Mouse (Mus musculus): ENCODE data around the gene Gm20388.

Gm20388 gene

DNA sequence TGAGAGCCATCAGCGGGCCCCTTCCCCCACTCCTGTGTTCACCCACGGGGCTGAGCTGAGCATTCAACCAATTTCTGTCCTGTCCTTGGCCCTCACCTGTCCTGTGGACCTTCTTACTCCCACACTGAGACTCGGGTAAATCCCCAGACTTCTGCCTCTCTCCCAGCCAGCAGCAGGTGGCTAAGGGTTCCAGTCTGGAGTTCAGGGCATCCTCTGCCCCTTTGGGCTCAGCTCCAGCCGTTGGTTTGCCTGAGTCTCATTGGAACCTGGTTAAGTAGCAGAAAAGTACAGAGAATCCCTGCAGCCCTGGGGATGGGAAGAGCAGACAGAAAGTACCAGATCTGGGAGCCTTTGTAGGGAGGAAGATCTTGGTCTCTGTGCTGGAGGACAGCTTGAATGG is 321.8 kb downstream of the Gm20388 start:
- no peak for DNase-seq

DNA sequence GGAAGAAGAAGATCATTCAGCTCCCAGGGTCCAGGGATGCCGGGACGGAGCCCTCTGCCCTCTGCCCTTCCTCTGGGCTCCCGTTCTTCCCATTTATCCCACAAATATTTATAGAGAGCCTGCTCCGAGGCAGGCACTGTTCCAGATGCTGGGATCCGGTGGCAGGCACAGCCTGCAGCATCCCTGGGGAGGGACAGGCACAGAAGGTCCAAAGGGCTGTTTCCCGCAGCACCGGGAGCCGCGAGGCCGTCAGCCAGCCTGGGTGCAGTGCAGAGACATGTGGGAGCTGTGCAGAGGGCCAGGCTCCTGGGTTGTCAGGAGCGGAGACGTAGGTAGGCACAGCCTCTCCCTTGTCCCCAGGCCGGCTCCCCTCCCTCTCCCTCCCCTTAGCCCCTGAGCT is 322.3 kb downstream of the Gm20388 start:
- DNase-seq = no peak

DNA sequence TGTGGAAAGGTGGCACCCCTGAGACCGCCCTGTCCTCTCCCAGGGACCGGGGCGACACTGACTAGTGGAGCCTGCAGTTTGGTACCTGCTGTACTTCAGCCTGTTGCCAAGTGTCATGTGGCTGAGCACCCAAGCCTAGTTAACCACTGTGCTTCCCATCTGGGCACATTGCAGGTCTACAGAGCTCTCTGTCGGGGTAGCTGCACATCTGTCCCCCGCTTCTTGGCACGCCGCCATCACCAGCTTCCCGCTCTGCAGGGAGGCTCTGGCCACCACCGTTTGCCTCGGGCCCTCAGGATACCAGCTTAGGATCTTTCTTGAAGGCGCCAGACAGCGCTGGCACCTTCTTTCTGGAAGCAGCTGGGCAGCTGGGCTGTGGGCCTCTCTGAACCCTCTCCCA is 323.8 kb downstream of the Gm20388 start:
- DNase-seq = no peak

DNA sequence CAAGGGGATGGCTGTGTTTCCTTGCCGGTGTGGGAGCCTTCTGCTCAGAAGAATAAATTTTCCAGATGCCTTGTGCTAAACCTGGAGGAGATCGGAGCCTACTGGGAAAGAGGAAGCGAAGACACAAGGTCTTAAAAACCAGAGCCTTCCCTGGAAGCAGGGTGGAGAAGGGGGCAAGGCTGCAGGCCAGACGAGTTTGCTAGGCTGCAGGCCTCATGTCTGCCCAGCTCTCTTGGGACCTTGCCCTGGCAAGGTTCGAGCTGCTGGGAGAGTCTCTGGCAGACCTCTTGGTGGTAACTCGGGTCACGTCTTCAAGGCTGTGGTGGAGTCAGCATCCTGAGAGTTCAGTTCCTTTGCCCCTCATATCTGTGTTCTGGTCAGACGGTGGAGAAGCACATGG is 324.2 kb downstream of the Gm20388 start:
- DNase-seq = no peak

DNA sequence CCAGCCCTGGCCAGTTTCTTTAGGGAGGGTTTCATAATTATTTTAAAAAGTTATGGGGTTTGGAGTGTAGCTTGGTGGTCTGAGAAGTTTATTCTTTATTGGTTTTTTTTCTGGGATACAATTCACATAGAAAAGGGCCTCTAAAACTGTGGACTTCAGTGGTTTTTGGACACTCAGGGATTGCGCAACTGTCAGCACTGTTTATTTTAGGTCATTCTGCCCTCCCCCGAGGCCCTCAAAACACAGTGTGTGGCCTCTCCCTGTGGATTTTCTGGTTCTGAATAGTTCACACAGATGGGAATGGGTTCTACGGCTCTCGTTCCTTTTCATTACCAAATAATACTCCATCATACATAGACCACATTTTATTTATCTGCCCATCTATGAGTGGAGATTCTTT is 332.6 kb downstream of the Gm20388 start:
- DNase-seq = no peak

DNA sequence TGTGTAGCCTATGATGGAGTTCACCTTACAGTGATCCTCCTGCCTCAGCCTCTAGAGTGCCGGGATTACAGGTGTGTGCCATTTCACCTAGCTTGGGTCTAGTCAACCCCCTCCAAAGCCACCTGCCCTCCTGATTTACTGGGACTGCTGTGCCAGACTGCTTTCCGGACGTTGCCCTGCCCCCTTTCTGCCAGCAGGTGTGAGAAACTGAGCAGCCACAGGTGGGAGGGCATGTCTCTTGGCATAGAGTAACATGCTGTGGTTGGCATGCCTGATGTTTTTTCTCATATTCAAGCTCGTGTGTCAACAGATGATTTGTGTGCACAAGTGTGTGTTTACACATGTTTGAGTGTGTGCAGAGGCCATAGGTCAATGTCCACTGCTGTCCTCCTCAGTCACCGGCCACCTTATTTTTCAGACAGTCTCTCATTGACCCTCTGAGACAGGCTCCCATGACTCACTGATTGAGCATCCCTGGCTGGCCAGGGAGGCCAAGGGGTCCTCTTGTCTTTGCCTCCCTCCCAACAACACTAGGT is 333.3 kb downstream of the Gm20388 start:
- no peak for DNase-seq

DNA sequence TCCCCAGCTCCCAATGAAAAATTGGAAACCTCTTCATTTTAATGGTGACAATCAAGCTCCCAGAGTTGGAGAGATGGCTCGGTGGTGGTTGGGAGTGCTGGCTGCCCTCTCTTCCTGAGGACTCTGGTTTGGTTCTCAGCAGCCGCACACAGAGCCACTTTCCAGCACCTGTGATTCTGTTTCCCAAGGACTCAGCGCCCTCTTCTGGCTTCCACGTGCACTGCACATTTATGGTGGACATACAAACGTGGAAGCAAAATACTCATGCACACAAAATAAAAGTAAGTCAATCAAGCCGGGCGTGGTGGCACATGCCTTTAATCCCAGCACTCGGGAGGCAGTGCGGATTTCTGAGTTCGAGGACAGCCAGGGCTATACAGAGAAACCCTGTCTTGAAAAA is 333.9 kb downstream of the Gm20388 start:
- DNase-seq = no peak

DNA sequence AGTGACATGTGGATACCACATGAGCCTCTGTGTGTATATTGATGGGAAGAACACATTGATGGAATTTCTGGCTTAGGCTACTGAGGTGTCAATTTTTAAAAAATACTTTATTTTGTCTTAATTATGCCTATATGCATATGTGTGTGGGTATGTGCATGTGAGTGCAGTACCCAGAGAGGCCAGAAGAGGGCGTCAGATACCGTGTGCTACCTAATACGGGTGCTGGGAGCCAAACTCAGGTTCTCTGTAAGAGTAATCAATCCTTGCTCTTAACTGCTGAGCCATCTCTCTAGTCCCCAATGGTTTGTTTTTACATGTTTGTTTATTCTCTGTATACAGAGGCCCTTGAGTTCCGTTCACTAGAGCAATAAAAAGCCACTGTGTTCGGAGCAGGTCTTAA is 337.0 kb downstream of the Gm20388 start:
- DNase-seq = no peak

DNA sequence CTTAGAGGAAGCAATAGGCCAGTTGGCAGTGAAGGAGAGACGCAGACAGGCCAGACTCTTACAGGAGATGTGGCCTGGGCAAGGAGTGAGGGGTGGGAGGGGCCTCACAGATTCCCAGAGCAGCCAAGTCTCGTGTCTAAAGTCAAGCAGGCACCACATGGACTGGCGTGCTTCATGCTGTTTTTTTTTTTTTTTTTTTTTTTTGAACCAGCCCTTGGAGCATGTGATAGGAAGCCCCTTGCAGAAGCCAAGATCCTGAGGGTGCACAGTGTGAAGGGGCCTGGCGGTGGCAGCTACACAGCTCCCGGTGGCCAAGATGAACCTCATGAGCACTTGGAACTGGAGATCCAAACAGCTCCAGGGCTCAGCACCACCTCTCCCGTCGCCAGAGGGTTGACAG is 337.4 kb downstream of the Gm20388 start:
- DNase-seq = no peak

DNA sequence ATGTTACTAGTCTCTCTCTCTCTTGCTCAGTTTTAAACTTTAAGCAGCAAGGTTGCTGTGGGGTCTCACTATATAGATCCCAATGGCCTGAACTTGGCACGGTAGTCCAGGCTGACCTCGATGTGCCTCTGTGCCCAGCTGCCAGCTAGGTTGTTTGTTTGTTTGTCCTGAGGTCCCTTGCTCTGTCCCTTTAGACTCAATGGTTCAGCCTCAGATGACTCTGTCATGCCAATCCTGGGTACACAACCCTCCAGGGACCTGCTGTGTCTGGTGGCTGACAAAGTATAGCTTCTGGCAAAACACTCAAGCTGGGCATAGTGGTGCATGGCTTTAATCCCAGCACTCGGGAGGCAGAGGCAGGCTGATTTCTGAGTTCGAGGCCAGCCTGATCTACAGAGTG is 337.8 kb downstream of the Gm20388 start:
- DNase-seq = no peak

DNA sequence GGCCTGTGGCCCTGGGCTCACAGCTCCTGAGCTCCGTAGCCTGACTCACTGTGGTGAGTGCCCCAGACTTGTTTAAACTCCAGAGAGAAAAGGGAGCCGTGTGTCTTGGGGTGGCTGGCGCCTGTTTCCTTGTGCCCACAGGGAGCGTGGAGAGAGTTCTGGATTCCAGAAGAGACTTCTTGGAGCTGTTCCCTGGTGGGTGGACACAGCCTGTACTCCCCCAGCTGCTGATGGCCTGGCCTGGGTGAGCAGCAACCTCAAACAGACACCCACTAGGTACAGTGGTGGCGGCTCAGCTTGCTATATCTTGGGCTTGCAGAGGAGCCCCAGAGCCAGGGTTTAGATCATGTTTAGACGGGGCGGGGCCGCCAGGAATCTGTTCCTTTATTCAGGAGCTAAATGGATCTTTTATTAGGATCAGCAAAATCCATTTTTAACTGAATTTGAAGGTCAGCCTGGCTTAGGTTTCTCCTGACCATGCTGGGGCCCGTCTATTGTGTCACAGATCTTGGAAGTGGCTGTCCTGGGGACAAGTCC is 339.2 kb downstream of the Gm20388 start:
- no peak for DNase-seq

DNA sequence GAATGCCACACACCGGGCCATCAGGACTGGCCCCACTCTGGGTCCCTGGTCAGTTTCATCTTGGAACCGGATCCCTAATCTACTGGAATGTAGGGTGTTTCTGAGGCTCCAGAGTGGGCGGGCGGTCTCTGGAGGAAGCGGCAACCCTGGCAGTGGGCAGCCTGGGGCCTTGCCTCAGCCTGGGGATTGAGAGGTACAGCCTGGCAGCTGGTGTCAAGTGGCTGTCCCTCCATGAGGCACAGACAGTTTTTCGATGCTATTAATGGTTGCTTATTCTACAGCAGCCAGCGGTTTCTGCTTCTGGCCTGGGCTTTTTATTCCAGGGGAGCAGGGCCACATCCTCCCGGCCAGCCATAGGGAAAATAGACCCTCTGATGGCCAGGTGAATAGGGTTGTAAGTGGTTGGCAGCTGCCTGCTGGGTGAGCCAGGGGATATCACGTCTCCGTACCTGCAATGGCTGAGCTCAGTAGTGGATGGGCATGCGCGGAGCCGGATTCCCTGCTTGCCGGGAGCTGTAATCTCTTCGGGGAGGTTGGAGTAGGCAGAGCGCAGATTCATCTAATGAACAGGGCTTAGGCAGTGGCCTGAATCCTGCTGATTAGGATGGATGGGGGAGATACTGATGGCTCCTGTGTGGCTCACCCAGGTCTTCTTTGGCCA is 340.2 kb downstream of the Gm20388 start:
- no peak for DNase-seq

DNA sequence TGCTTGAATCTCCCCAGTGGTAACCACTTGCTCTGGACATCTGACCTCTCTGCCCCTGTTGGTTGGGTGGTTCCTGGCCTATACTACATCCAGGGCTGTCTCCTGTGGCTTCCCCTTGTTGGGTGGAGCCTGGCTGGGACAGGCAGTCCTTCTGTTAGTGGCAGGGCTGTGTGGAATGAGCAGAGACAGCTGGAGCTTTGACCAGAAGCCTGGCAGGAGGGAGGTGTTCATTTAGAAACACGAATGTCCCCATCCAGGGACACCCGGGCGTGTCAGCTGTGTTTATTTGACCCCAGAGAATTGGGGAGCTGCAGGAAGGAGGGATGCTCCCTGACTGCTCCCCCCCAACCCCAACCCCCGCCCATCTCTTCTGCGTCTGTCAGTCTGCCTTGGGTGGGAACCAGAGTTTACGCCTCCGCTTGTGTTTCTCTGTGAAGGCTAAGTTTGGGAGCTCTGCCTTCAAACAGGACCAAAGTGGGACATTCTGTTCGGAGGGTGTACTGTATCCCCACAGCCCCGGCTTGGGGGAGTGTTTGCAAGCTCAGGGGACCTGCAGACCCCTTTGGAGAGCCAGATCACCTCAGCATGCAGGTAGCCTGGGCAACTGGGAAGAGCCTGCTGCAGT is 340.9 kb downstream of the Gm20388 start:
- no peak for DNase-seq

DNA sequence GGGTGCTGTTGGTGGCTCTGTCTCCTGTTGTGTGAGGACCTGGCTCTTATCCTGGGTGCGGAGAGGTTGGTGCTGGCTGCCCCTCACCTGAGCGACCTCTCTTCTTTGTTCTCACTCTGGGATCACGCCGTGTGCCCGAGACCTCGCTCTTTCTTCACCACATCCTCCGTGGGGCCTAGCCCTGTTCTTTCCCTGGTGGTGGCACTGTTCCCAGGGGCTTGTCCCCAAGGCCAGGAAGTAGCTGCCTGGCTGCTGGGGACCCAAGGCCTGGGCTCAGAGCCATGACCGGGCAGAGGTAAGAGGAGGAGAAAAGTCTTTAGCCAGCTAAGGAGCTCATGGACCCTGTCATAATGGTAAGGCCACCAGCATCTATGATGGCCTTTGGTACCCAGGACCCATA is 343.0 kb downstream of the Gm20388 start:
- DNase-seq = no peak

DNA sequence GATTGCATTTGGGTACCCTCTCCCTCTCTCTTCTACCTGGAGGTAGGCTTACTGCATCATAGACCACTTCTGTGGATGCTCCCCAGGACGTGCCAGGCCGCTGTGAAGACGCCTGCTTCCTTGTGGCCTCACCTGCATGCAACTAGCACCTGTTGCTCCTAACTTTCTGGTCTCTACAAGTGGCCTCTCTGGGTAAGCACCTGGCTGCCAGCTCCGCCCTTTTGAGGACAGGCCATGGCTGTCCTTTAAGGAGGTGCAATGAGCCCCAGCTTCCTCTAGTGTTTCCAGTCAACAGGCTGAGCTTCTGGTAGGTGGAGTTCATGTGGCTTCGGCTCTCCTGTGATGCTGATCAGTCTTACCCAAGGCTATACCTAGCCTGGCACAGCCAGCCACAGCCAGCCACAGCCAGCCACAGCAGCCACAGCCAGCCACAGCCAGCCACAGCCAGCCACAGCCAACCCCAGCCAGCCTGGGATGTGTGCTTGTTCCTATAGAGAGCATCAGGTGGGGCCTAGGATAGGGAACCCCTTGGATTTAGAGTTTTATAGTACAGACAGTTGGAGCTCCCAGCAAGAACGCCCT is 344.9 kb downstream of the Gm20388 start:
- no peak for DNase-seq

DNA sequence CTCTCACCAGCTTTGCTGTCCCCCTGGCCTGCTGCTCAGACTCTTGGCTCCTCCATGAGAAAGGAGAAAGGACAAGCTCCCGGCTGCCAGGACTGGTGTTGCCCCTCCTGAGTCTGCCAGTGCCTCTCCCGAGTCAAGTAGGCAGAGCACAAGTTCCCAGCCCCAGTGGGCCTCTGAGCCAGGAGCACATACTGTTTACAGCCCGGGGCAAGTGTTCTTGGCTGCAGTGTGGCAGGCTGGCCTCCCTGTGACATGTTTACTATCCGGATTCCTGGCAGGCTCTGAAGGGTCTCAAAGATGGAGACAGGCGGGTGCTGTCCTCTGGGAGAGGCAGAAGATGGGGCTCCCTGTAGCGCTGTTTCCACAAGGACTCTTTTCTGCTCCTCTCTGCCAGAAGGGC is 346.3 kb downstream of the Gm20388 start:
- DNase-seq = no peak

DNA sequence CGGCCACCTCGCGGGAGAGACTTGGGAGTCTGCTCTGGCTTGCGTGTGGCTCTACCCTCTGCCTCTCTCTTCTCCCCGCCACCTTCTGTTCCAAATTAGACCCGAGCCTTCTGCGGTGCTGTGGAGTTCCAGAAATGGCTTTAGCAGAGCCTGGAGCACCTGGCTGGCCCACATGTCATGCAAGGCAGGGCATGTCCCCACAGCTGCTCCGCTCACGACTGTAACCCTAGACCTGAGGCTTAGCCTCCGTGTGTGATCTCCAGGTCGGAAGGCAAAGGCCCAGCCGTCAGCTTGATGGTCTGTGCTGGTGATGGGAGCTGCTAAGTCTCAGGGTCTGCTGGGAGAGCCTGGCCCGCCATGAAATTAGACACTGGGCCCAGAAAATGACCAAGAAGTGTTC is 348.6 kb downstream of the Gm20388 start:
- no peak for DNase-seq

DNA sequence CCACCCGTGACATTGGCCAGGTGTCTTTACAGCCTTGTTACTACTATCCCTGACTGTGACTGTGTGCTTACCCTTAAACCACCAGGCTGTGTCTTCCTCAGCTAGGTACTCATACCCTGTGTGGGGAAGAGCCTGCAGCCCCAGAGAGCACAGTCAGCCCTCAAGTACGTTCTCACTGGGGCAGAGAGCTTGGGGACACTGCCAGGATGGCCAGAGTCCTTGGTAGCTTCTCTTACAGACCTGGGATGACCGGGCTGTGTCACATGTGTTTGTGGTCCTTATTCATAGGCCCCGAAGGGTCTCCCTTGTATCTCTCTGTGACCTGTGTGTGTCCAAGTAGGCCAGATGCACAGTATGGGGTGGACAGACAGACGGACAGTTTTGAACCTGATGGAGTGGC is 350.0 kb downstream of the Gm20388 start:
- DNase-seq = no peak

DNA sequence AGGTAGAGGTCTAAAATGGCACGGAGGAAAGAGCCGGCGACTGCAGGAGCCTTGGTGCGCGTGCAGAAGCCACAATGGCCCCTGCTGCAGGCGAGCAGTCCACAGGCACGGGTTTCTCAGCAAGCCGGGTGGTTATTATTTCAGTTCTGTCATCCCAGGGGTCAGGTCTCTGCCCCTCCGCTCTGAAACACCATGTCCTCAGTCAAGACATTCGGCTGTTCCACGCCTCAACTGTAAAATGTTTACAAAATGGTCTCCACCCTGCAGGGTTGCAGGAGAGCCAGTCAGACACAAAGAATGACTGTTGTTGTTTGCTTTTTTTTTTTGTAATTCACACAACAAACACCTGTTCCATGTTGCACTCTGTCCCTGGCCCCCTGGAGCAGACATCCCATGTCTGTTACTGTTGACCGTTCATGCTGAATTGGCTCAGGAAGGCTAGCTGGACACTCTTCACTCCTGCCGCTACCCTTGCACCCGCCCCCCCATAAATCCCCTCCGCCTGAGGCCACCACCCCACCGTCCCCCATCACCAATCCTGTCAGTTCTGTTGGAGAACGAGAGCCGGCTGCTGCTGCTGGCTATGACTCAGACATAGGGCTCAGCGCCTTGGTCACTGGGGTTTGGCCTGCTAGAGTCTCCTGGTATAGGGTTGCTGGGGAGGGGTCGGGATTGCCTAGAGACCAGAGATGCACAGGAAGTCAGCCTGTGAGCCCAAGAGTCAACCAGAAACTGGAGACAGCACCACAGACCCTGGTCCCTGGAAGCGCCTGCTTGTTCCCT is 350.9 kb downstream of the Gm20388 start:
- no peak for DNase-seq

DNA sequence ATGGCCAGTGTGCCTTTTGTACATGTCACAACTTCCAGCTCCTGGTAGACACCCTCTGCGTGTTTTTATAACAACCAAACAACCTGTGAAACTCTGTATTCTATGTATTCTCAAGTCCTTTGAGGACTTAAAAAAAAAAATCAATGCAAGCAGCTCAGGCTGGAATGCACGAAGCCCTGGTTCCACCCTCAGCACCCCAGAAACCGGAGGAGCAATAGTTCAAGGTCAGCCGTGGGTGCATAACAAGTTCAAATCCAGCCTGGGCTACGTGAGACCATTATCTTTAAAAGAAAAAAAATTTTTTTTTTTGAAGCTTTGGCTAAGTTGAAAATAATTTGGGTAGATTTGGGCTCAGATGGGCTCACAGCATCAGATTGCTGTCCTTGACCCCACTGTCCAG is 353.2 kb downstream of the Gm20388 start:
- no peak for DNase-seq

DNA sequence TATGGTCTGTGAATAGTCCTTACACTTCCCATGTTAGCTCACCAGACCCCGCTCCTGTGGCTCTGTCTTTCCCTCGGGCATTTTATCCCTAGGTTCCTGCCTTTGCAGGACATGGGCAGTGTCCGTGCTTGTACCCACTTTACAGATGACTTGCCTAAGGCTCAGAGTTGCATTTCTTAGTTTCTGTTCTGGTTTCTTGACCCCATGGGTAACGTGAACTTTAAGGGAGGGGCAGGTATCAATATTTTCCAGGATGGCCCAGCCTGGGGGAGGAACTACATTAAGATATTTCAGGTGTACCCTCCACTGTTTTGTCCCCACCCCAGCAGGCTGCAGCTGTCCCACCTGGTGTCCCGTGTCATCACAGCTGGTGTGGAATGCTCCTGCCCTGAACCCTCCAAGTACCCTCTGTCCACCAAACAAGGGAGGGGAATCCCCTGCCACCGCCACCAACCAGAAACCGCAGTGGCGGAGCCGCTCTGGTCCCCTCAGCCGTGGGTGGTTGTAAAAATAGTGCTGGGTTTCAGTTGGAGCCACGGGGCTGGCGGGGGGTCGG is 353.8 kb downstream of the Gm20388 start:
- DNase-seq = no peak

DNA sequence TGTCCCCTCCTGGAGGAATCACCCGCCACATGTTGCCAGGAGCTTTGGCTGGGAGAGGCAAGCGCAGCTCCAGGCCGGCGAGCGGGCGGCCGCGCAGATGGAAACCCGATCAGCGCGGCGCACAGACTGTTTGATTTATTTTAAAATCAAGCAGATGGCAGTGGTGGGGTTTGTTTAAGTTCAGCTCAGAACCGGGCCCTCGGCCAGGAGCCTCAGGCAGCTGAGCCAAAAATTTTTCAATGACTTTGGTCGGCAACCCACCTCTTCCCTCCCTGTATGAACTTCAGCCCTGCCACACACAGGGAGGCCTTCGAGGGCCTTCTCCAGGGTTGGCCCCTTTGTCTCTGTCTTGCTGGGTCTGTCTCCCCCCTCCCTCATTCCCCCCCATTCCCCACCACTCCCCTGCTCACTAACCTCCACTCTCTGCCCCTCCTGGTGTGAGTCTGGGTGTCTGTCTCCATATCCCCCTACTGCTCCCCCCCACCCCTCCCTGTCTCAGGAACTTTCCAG is 354.4 kb downstream of the Gm20388 start:
- no peak for DNase-seq

DNA sequence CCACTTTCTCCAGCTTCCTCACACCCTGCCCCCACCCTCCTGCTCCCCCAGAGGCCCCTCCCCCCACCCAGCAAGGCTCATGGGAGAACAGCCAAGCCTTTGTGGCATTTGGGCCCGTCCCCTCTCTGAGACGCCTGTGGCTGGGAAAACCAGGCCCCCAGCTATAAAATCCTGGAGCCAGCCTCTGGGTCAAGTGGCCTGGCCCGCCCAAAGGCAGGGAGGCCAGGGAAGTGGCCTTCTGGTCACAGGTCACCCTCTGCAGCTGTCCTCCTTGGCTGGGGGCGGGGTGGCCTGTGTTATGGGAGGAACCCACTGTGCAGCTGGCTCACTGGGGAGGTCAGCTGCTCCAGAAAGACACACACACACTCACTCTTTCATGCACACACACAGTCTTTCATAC is 354.8 kb downstream of the Gm20388 start:
- no peak for DNase-seq
